Mouse (Mus musculus) midbrain, embryonic 10.5 days (tissue): ENCODE results near the gene Poln. TPM values are rescaled to one million over a fixed set of nuclear protein-coding genes. Genes with fewer than 3 reads are reported as not detected.

Source experiments
- DNase-seq: peaks from one replicate; pipeline ENCODE4 v3.0.0-alpha.2; 2017; ENCODE audit warnings: low spot score
- H3K27ac ChIP-seq: fragments of 300-500 bp; sonication (generic); replicated peaks from 2 replicates; pipeline ENCODE4 v1.5.1; 2016; ENCODE audit warnings: mild to moderate bottlenecking
- H3K27me3 ChIP-seq: fragments of 300-500 bp; sonication (generic); 2 replicates; pipeline ENCODE4 v1.6.1; 2016; ENCODE audit warnings: low read depth, mild to moderate bottlenecking; ENCODE audit not compliant: poor library complexity, severe bottlenecking
- H3K36me3 ChIP-seq: fragments of 300-500 bp; sonication (generic); 2 replicates; pipeline ENCODE4 v1.6.1; 2016; ENCODE audit warnings: mild to moderate bottlenecking, moderate library complexity
- H3K4me1 ChIP-seq: fragments of 300-500 bp; sonication (generic); 2 replicates; pipeline ENCODE4 v1.6.1; 2016
- H3K4me3 ChIP-seq: fragments of 300-500 bp; sonication (generic); 2 replicates; pipeline ENCODE4 v1.5.1; 2016; ENCODE audit warnings: mild to moderate bottlenecking, moderate library complexity
- H3K9me3 ChIP-seq: fragments of 300-500 bp; sonication (generic); replicated peaks from 2 replicates; pipeline ENCODE4 v1.6.1; 2016; ENCODE audit warnings: mild to moderate bottlenecking
- WGBS: fragments of 180-500 bp; shearing (Covaris S2); methylation state at CpG from one replicate; pipeline ENCODE4 v1.1.7; 2016; 5-methylcytosine and 5-hydroxymethylcytosine counted together
- polyA plus RNA-seq: library from polyadenylated mRNA; unstranded; fragments of >200 nt; fragmentation: Nextera tagmentation; extraction: Ambion mirVana; gene quantifications from 2 replicates; pipeline ENCODE4 v1.2.1, GENCODE M21; 2016

The Poln gene
- polyA plus RNA-seq, 1 experiment from 2014 or later: 1.2 TPM

GRCm38 (mm10) chr5:34018968-34019367, 150.3 kb downstream of the Poln start:
- H3K36me3 ChIP-seq: no peaks in the 10 kb centered on the region
- WGBS: 87% methylated on average over 4 of the region's 4 CpGs
- H3K4me1 ChIP-seq: no peaks in the 10 kb centered on the region
- H3K4me3 ChIP-seq: no peak overlapping the region
- no peak overlapping the region for H3K27ac ChIP-seq
- DNase-seq: no peak
- no peaks in the 10 kb centered on the region for H3K27me3 ChIP-seq
- H3K9me3 ChIP-seq: no peaks in the 10 kb centered on the region

GRCm38 (mm10) chr5:34014652-34015051, 154.6 kb downstream of the Poln start:
- Histone ChIP-seq H3K4me3 (no peak overlapping the region), H3K36me3 (no peaks in the 10 kb centered on the region), H3K9me3 (no peaks in the 10 kb centered on the region), H3K4me1 (no peaks in the 10 kb centered on the region), H3K27me3 (no peaks in the 10 kb centered on the region), H3K27ac (no peak overlapping the region)
- DNase-seq: no peak
- 78% methylated on average over 1 of the region's 1 CpGs for WGBS

- Histone ChIP-seq H3K4me1 (no peaks in the 10 kb centered on the region), H3K9me3 (no peaks in the 10 kb centered on the region), H3K36me3 (no peaks in the 10 kb centered on the region), H3K4me3 (no peak overlapping the region), H3K27ac (no peak overlapping the region), H3K27me3 (no peaks in the 10 kb centered on the region)
- 92% methylated on average over 4 of the region's 4 CpGs for WGBS
- no peak for DNase-seq
Observed at GRCm38 (mm10) chr5:34007392-34007941, 161.8 kb downstream of the Poln start.

GRCm38 (mm10) chr5:34006832-34007231, 162.4 kb downstream of the Poln start:
- no peak overlapping the region for H3K27ac ChIP-seq
- no peaks in the 10 kb centered on the region for H3K9me3 ChIP-seq
- DNase-seq: no peak
- H3K4me3 ChIP-seq: no peak overlapping the region
- no peaks in the 10 kb centered on the region for H3K27me3 ChIP-seq
- peaks cover 4% of the 10 kb centered on the region for H3K36me3 ChIP-seq
- H3K4me1 ChIP-seq: no peaks in the 10 kb centered on the region
- 90% methylated on average over 4 of the region's 4 CpGs for WGBS

- Histone ChIP-seq H3K36me3 (peaks cover 26% of the 10 kb centered on the region), H3K4me3 (no peak overlapping the region), H3K4me1 (no peaks in the 10 kb centered on the region), H3K9me3 (no peaks in the 10 kb centered on the region), H3K27ac (no peak overlapping the region), H3K27me3 (no peaks in the 10 kb centered on the region)
- 86% methylated on average over 5 of the region's 5 CpGs for WGBS
- no peak for DNase-seq
Observed at GRCm38 (mm10) chr5:34004618-34005017, 164.6 kb downstream of the Poln start.

- Histone ChIP-seq H3K36me3 (peaks cover 34% of the 10 kb centered on the region), H3K9me3 (no peaks in the 10 kb centered on the region), H3K27ac (no peak overlapping the region), H3K4me1 (peaks cover 19% of the 10 kb centered on the region), H3K27me3 (peaks cover 18% of the 10 kb centered on the region), H3K4me3 (no peak overlapping the region)
- whole genome bisulfite sequencing: 91% methylated on average over 4 of the region's 4 CpGs
- DNase-seq: no peak
Observed at GRCm38 (mm10) chr5:34002636-34003035, 166.6 kb downstream of the Poln start.

- WGBS: 92% methylated on average over 1 of the region's 1 CpGs
- DNase-seq: no peak
- H3K27me3 ChIP-seq: peaks cover 27% of the 10 kb centered on the region
- no peaks in the 10 kb centered on the region for H3K9me3 ChIP-seq
- no peak overlapping the region for H3K27ac ChIP-seq
- no peak overlapping the region for H3K4me3 ChIP-seq
- H3K36me3 ChIP-seq: peaks cover 34% of the 10 kb centered on the region
- peaks cover 30% of the 10 kb centered on the region for H3K4me1 ChIP-seq
Observed at GRCm38 (mm10) chr5:34001401-34001800, 167.8 kb downstream of the Poln start.

GRCm38 (mm10) chr5:34000809-34001208, 168.4 kb downstream of the Poln start:
- WGBS: 97% methylated on average over 25 of the region's 25 CpGs

GRCm38 (mm10) chr5:33999466-34000090, 169.7 kb downstream of the Poln start:
- DNase-seq: no peak
- no peak overlapping the region for H3K27ac ChIP-seq

More at GRCm38 (mm10) chr5:34000809-34001208, 168.4 kb downstream of the Poln start:
- Histone ChIP-seq H3K27me3 (peaks cover 33% of the 10 kb centered on the region), H3K4me3 (no peak overlapping the region), H3K36me3 (peaks cover 34% of the 10 kb centered on the region), H3K9me3 (no peaks in the 10 kb centered on the region), H3K27ac (no peak overlapping the region), H3K4me1 (peaks cover 36% of the 10 kb centered on the region)
- DNase-seq: no peak

GRCm38 (mm10) chr5:33998505-33998877, 170.8 kb downstream of the Poln start:
- no peaks in the 10 kb centered on the region for H3K9me3 ChIP-seq
- 83% methylated on average over 3 of the region's 3 CpGs for WGBS
- H3K4me1 ChIP-seq: peaks cover 48% of the 10 kb centered on the region
- DNase-seq: no peak
- peaks cover 34% of the 10 kb centered on the region for H3K36me3 ChIP-seq
- H3K27ac ChIP-seq: no peak overlapping the region
- peak overlapping the region; percentile 80; the same call in 1 of the 2 replicates for H3K4me3 ChIP-seq
- peaks cover 53% of the 10 kb centered on the region for H3K27me3 ChIP-seq

More at GRCm38 (mm10) chr5:33999466-34000090, 169.7 kb downstream of the Poln start:
- Histone ChIP-seq H3K27me3 (peaks cover 45% of the 10 kb centered on the region), H3K4me3 (no peak overlapping the region), H3K9me3 (no peaks in the 10 kb centered on the region), H3K36me3 (peaks cover 34% of the 10 kb centered on the region), H3K4me1 (peaks cover 48% of the 10 kb centered on the region)
- whole genome bisulfite sequencing: 91% methylated on average over 6 of the region's 6 CpGs

- Histone ChIP-seq H3K4me1 (peaks cover 48% of the 10 kb centered on the region), H3K27ac (no peak overlapping the region), H3K9me3 (no peaks in the 10 kb centered on the region), H3K27me3 (peaks cover 53% of the 10 kb centered on the region), H3K4me3 (peak overlapping the region; percentile 80), H3K36me3 (peaks cover 34% of the 10 kb centered on the region)
- no peak for DNase-seq
- 72% methylated on average over 20 of the region's 20 CpGs for WGBS
Observed at GRCm38 (mm10) chr5:33997829-33998504, 171.3 kb downstream of the Poln start.

- Histone ChIP-seq H3K27ac (peak overlapping the region; percentile 92), H3K9me3 (no peaks in the 10 kb centered on the region), H3K4me3 (peak overlapping the region; percentile 80), H3K36me3 (peaks cover 33% of the 10 kb centered on the region), H3K4me1 (peaks cover 48% of the 10 kb centered on the region), H3K27me3 (peaks cover 53% of the 10 kb centered on the region)
- WGBS: under 1% methylated on average over 80 of the region's 80 CpGs
- DNase-seq: peak; percentile 52
Observed at GRCm38 (mm10) chr5:33997051-33997741, 172.1 kb downstream of the Poln start.

- peaks cover 48% of the 10 kb centered on the region for H3K4me1 ChIP-seq
- peaks cover 53% of the 10 kb centered on the region for H3K27me3 ChIP-seq
- 3% methylated on average over 55 of the region's 55 CpGs for WGBS
- H3K9me3 ChIP-seq: no peaks in the 10 kb centered on the region
- H3K36me3 ChIP-seq: peaks cover 28% of the 10 kb centered on the region
- peak overlapping the region; percentile 80 for H3K4me3 ChIP-seq
- peak overlapping the region; percentile 92 for H3K27ac ChIP-seq
- no peak for DNase-seq
Observed at GRCm38 (mm10) chr5:33996694-33997045, 172.6 kb downstream of the Poln start.
